Mouse (Mus musculus) hindbrain, embryonic 14.5 days (tissue): ENCODE measurements around the gene Ryr3. TPM values are rescaled to one million over a fixed set of nuclear protein-coding genes. Genes with fewer than 3 reads are reported as not detected.
A peak's percentile ranks its signal among the peaks of the same experiment; 100 is the strongest.

Experiments
- ATAC-seq: fragments of 200-750 bp; cut with Nextera tagmentation; 2 replicates; pipeline ENCODE4 v1.8.0; 2017; ENCODE audit warnings: moderate number of reproducible peaks, mild to moderate bottlenecking, moderate TSS enrichment, moderate library complexity; ENCODE audit not compliant: low FRiP score
- DNase-seq: peaks from one replicate; pipeline ENCODE4 v3.0.0-alpha.2; 2015; ENCODE audit warnings: low spot score
- H3K27ac ChIP-seq: fragments of 300-500 bp; sonication (generic); 2 replicates; pipeline ENCODE4 v1.5.1; 2014; ENCODE audit warnings: mild to moderate bottlenecking, moderate library complexity
- H3K27me3 ChIP-seq: fragments of 300-500 bp; sonication (generic); 2 replicates; pipeline ENCODE4 v1.6.1; 2014; ENCODE audit warnings: mild to moderate bottlenecking, low read length, mixed read lengths; ENCODE audit not compliant: control insufficient read depth, insufficient read depth
- H3K36me3 ChIP-seq: fragments of 300-500 bp; sonication (generic); replicated peaks from 2 replicates; pipeline ENCODE4 v1.6.1; 2014; ENCODE audit not compliant: control insufficient read depth, insufficient read depth
- H3K4me1 ChIP-seq: fragments of 300-500 bp; sonication (generic); replicated peaks from 2 replicates; pipeline ENCODE4 v1.6.1; 2014; ENCODE audit warnings: antibody characterized with exemption, low read length, mixed read lengths; ENCODE audit not compliant: control insufficient read depth, insufficient read depth
- H3K4me2 ChIP-seq: fragments of 300-500 bp; sonication (generic); replicated peaks from 2 replicates; pipeline ENCODE4 v1.6.1; 2014; ENCODE audit warnings: mild to moderate bottlenecking, moderate library complexity
- H3K4me3 ChIP-seq: fragments of 300-500 bp; sonication (generic); replicated peaks from 2 replicates; pipeline ENCODE4 v1.5.1; 2014; ENCODE audit warnings: mild to moderate bottlenecking, low read length
- H3K9ac ChIP-seq: fragments of 300-500 bp; sonication (generic); 2 replicates; pipeline ENCODE4 v1.6.1; 2014
- H3K9me3 ChIP-seq: fragments of 300-500 bp; sonication (generic); 2 replicates; pipeline ENCODE4 v1.6.1; 2016; ENCODE audit warnings: low read length; ENCODE audit not compliant: control insufficient read depth
- WGBS: fragments of 180-500 bp; shearing (Covaris S2); extraction: QIAGEN DNeasy Blood & Tissue Kit; methylation state at CpG from one replicate; pipeline ENCODE4 v1.1.7; 2014; 5-methylcytosine and 5-hydroxymethylcytosine counted together
- microRNA-seq: library from miRNA; unstranded; fragments of <30 nt; microRNA quantifications from one replicate; pipeline ENCODE4, GENCODE M21; 2016
- polyA plus RNA-seq: library from polyadenylated mRNA; unstranded; fragments of >200 nt; fragmentation: Nextera tagmentation; extraction: Ambion mirVana; gene quantifications from 2 replicates; pipeline ENCODE4 v1.2.1, GENCODE M21; 2014

Gene Ryr3
- polyA plus RNA-seq, 1 experiment from 2014 or later, result 6.6 TPM

GRCm38 (mm10) chr2:112595807-112596206 lies 621.1 kb downstream of the Ryr3 start:
- 82% methylated on average over 3 of the region's 3 CpGs for WGBS
- no peak overlapping the region for H3K27ac ChIP-seq
- no peak overlapping the region for H3K9ac ChIP-seq
- DNase-seq (no peak), ATAC-seq (no peak)
- 0 out of 2 replicates have a peak, but pooled peaks cover 3% of the 10 kb centered on the region for H3K4me1 ChIP-seq
- H3K4me2 ChIP-seq, result no peak overlapping the region
- H3K9me3 ChIP-seq, result no peaks in the 10 kb centered on the region
- H3K27me3 ChIP-seq, result no peaks in the 10 kb centered on the region
- no peaks in the 10 kb centered on the region for H3K36me3 ChIP-seq
- H3K4me3 ChIP-seq, result no peak overlapping the region

DNA sequence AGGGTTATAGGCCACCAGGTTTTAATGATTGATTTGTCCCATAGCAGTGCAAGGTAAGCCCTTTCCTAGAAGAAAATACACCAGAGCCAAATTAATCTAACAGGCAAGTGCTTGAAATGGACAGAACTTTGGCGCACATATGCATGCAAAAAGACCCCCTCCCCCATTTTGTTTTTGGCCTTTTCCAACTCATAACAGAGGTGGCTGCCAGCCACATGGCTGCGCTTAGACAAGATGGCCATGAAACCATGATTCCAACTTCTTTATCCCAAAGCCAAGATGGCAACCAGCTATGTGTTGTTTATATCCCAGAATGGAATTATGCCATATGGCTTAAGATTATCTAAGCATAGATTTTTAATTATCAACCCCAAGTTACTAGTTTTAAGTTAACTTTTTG lies 623.1 kb downstream of the Ryr3 start:
- Histone ChIP-seq H3K4me3 (no peak overlapping the region), H3K36me3 (no peaks in the 10 kb centered on the region), H3K9ac (no peak overlapping the region), H3K4me1 (0 out of 2 replicates have a peak, but pooled peaks cover 3% of the 10 kb centered on the region), H3K27me3 (no peaks in the 10 kb centered on the region), H3K4me2 (no peak overlapping the region), H3K27ac (no peak overlapping the region), H3K9me3 (no peaks in the 10 kb centered on the region)
- ATAC-seq, result no peak
- WGBS, result 95% methylated on average over 2 of the region's 2 CpGs
- DNase-seq, result no peak

DNA sequence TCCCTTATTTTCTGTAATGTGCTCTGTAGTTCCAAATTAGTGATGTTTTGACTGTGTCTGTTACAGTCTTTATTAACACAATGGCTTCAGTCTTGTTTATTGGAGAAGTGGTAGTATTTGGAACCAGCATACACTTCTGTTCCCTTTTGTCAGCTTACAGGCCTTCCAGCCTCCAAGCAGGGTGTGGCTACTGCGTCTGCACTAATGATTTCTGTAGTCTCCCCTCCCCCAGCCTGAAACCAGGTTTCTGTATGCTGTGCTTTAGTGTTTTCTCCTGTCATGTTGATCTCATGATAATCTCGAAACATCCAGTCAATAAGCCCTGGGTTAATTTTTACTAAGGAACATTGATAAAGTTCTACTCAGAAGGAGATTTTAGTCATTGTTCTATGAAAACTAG lies 623.6 kb downstream of the Ryr3 start:
- H3K36me3 ChIP-seq, result no peaks in the 10 kb centered on the region
- no peaks in the 10 kb centered on the region for H3K27me3 ChIP-seq
- H3K4me3 ChIP-seq, result no peak overlapping the region
- H3K9ac ChIP-seq, result no peak overlapping the region
- no peaks in the 10 kb centered on the region for H3K9me3 ChIP-seq
- H3K4me2 ChIP-seq, result no peak overlapping the region
- ATAC-seq (no peak), DNase-seq (no peak)
- no peak overlapping the region for H3K27ac ChIP-seq
- 79% methylated on average over 2 of the region's 2 CpGs for WGBS
- 0 out of 2 replicates have a peak, but pooled peaks cover 3% of the 10 kb centered on the region for H3K4me1 ChIP-seq

DNA sequence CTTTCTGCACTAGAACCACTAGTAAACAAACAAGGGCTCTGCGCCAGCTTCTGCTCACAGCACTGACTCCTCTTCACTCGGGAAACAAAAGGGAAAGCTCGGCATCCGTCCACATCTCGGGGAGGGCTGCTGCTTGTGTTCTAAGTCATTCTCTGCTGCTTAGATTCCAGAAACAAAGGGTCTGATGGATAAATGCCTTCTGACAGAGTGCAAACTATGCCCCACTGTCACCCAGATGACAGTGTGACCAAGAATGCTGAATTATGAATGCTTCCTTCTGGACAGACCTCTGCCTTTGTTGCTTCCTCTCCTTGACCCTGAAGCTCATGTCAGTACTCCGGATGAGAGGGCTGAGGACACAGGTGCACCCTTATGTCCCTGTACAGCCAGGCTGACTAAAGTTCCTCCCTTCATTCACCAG lies 625.4 kb downstream of the Ryr3 start:
- no peak overlapping the region for H3K9ac ChIP-seq
- peak overlapping the region; percentile 27; the same call in 1 of the 2 replicates for H3K27ac ChIP-seq
- 0 out of 2 replicates have a peak, but pooled peaks cover 3% of the 10 kb centered on the region for H3K4me1 ChIP-seq
- peak; percentile 41 for DNase-seq
- no peak overlapping the region for H3K4me2 ChIP-seq
- H3K27me3 ChIP-seq, result no peaks in the 10 kb centered on the region
- WGBS, result 20% methylated on average over 6 of the region's 6 CpGs
- peak; percentile 67; the same call in 1 of the 2 replicates for ATAC-seq
- no peak overlapping the region for H3K4me3 ChIP-seq
- no peaks in the 10 kb centered on the region for H3K36me3 ChIP-seq
- no peaks in the 10 kb centered on the region for H3K9me3 ChIP-seq

- Histone ChIP-seq H3K9me3 (no peaks in the 10 kb centered on the region), H3K9ac (no peak overlapping the region), H3K4me1 (0 out of 2 replicates have a peak, but pooled peaks cover 3% of the 10 kb centered on the region), H3K36me3 (no peaks in the 10 kb centered on the region), H3K27me3 (no peaks in the 10 kb centered on the region), H3K4me2 (no peak overlapping the region), H3K4me3 (no peak overlapping the region), H3K27ac (no peak overlapping the region; the same call in 1 of the 2 replicates)
- ATAC-seq (peak; percentile 29; the same call in 1 of the 2 replicates), DNase-seq (no peak)
- WGBS, result 72% methylated on average over 7 of the region's 7 CpGs
These were observed 625.9 kb downstream of the Ryr3 start for GRCm38 (mm10) chr2:112590985-112591384.

Small RNAs within 50 kb of the gene (microRNA-seq; reads per million reads assigned to microRNA genes)
- not detected for gene Gm44374

Other genes with a start within 250 kb of the Ryr3 start
- 0.16 TPM in 1 of 2 replicates, not detected in the other for gene Tmco5b, start 68.6 kb upstream of the Ryr3 start, polyA plus RNA-seq
- 0.56 and 0.67 TPM in 2 replicates for gene Fmn1, start 110.6 kb upstream of the Ryr3 start, polyA plus RNA-seq